Mouse (Mus musculus): Measurements from ENCODE around the gene Ggt1.

DNA sequence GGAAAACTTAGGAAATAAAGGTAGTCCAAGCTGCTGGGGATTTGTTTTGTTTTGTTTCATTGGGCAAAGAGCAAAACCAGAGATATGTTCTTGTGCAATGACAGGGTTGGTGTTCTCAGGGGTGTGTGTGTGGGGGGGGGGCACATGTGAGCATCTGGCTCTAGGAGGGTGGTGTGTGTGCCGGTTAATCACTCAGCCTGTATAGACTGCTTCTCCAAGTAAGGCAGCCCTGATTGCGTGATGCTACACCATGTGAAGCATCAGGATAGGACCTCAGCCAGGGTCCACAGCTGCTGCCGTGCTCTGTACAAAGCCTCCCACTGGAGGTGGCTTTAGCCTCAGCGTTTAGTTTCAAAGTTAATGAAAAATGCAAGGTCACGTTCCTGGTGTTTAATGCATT lies 71.6 kb downstream of the Ggt1 start:
- TF ChIP-seq CTCF (IDR thresholded peaks at IDR 0.05; ENCODE audit: low read depth, low read length): no peak
- no peak for TF ChIP-seq POLR2A (IDR thresholded peaks at IDR 0.05; ENCODE audit: extremely low read depth, insufficient read depth, low read length)
